Mouse (Mus musculus) forebrain, embryonic 11.5 days (tissue): ENCODE measurements around the gene Mief1. TPM values are rescaled to one million over a fixed set of nuclear protein-coding genes. Genes with fewer than 3 reads are reported as not detected.

Experiments used
- ATAC-seq: fragments of 200-750 bp; cut with Nextera tagmentation; replicated peaks from 2 replicates; pipeline ENCODE4 v1.8.0; 2017; ENCODE audit warnings: moderate TSS enrichment; ENCODE audit not compliant: low FRiP score
- DNase-seq: peaks from one replicate; pipeline ENCODE4 v3.0.0-alpha.2; 2017; ENCODE audit warnings: low spot score
- H3K27ac ChIP-seq: fragments of 300-500 bp; sonication (generic); 2 replicates; pipeline ENCODE4 v1.5.1; 2014; ENCODE audit warnings: low read depth, low read length
- H3K27me3 ChIP-seq: fragments of 300-500 bp; sonication (generic); 2 replicates; pipeline ENCODE4 v1.6.1; 2014; ENCODE audit warnings: mild to moderate bottlenecking, low read length, mixed read lengths; ENCODE audit not compliant: control insufficient read depth, insufficient read depth
- H3K36me3 ChIP-seq: fragments of 300-500 bp; sonication (generic); 2 replicates; pipeline ENCODE4 v1.6.1; 2014; ENCODE audit warnings: mild to moderate bottlenecking, low read length, moderate library complexity, mixed read lengths; ENCODE audit not compliant: control insufficient read depth, insufficient read depth
- H3K4me1 ChIP-seq: fragments of 300-500 bp; sonication (generic); replicated peaks from 2 replicates; pipeline ENCODE4 v1.6.1; 2014; ENCODE audit warnings: low read length, mixed read lengths; ENCODE audit not compliant: control insufficient read depth, insufficient read depth
- H3K4me2 ChIP-seq: fragments of 300-500 bp; sonication (generic); 2 replicates; pipeline ENCODE4 v1.6.1; 2014; ENCODE audit warnings: low read depth, mild to moderate bottlenecking, low read length, moderate library complexity, mixed read lengths; ENCODE audit not compliant: severe bottlenecking
- H3K4me3 ChIP-seq: fragments of 300-500 bp; sonication (generic); 2 replicates; pipeline ENCODE4 v1.5.1; 2014; ENCODE audit warnings: low read depth, low read length
- H3K9ac ChIP-seq: fragments of 300-500 bp; sonication (generic); 2 replicates; pipeline ENCODE4 v1.6.1; 2014; ENCODE audit warnings: low read length
- H3K9me3 ChIP-seq: fragments of 300-500 bp; sonication (generic); 2 replicates; pipeline ENCODE4 v1.6.1; 2016; ENCODE audit warnings: low read length, mixed read lengths; ENCODE audit not compliant: control insufficient read depth
- WGBS: fragments of 180-500 bp; shearing (Covaris S2); extraction: QIAGEN DNeasy Blood & Tissue Kit; methylation state at CpG from one replicate; pipeline ENCODE4 v1.1.7; 2014; 5-methylcytosine and 5-hydroxymethylcytosine counted together
- polyA plus RNA-seq: library from polyadenylated mRNA; unstranded; fragments of >200 nt; fragmentation: Nextera tagmentation; extraction: Ambion mirVana; gene quantifications from 2 replicates; pipeline ENCODE4 v1.2.1, GENCODE M21; 2014

The Mief1 gene
- polyA plus RNA-seq, 1 experiment from 2014 or later, result 47.1 TPM

GRCm38 (mm10) chr15:80203406-80203805 is 30.4 kb upstream of the Mief1 start:
- Histone ChIP-seq H3K9me3 (no peaks in the 10 kb centered on the region), H3K4me3 (no peak overlapping the region), H3K27me3 (no peaks in the 10 kb centered on the region), H3K36me3 (no peaks in the 10 kb centered on the region), H3K27ac (no peak overlapping the region), H3K9ac (no peak overlapping the region), H3K4me1 (no peaks in the 10 kb centered on the region), H3K4me2 (no peak overlapping the region)
- DNase-seq (peak; percentile 62), ATAC-seq (no peak)
- 35% methylated on average over 4 of the region's 4 CpGs for WGBS

- Histone ChIP-seq H3K9ac (no peak overlapping the region), H3K4me1 (no peaks in the 10 kb centered on the region), H3K4me2 (no peak overlapping the region), H3K27ac (no peak overlapping the region), H3K9me3 (no peaks in the 10 kb centered on the region), H3K27me3 (no peaks in the 10 kb centered on the region), H3K36me3 (no peaks in the 10 kb centered on the region), H3K4me3 (no peak overlapping the region)
- ATAC-seq, result no peak
- 91% methylated on average over 3 of the region's 3 CpGs for WGBS
- DNase-seq, result no peak
Measured at GRCm38 (mm10) chr15:80206057-80206565, 27.7 kb upstream of the Mief1 start.

- ATAC-seq (no peak), DNase-seq (no peak)
- Histone ChIP-seq H3K9me3 (no peaks in the 10 kb centered on the region), H3K9ac (no peak overlapping the region), H3K4me1 (no peaks in the 10 kb centered on the region), H3K27me3 (no peaks in the 10 kb centered on the region), H3K27ac (no peak overlapping the region), H3K36me3 (peaks cover 3% of the 10 kb centered on the region; the same call in 1 of the 2 replicates), H3K4me2 (no peak overlapping the region), H3K4me3 (no peak overlapping the region)
- WGBS, result 14% methylated on average over 4 of the region's 4 CpGs
Measured at GRCm38 (mm10) chr15:80208446-80208845, 25.4 kb upstream of the Mief1 start.

- Histone ChIP-seq H3K9me3 (no peaks in the 10 kb centered on the region), H3K4me2 (no peak overlapping the region), H3K4me1 (no peaks in the 10 kb centered on the region), H3K4me3 (no peak overlapping the region), H3K27me3 (no peaks in the 10 kb centered on the region), H3K27ac (no peak overlapping the region), H3K9ac (no peak overlapping the region), H3K36me3 (peaks cover 3% of the 10 kb centered on the region; the same call in 1 of the 2 replicates)
- DNase-seq (no peak), ATAC-seq (no peak)
Measured at GRCm38 (mm10) chr15:80213688-80214087, 20.1 kb upstream of the Mief1 start.

GRCm38 (mm10) chr15:80215716-80216479 is 17.9 kb upstream of the Mief1 start:
- no peaks in the 10 kb centered on the region for H3K9me3 ChIP-seq
- 0 out of 2 replicates have a peak, but pooled peaks cover 3% of the 10 kb centered on the region for H3K4me1 ChIP-seq
- H3K4me3 ChIP-seq, result no peak overlapping the region
- H3K27ac ChIP-seq, result no peak overlapping the region
- H3K36me3 ChIP-seq, result peaks cover 3% of the 10 kb centered on the region; the same call in 1 of the 2 replicates
- no peak for ATAC-seq
- H3K27me3 ChIP-seq, result no peaks in the 10 kb centered on the region
- no peak for DNase-seq
- H3K4me2 ChIP-seq, result no peak overlapping the region
- WGBS, result 17% methylated on average over 10 of the region's 10 CpGs
- no peak overlapping the region for H3K9ac ChIP-seq

GRCm38 (mm10) chr15:80216480-80216820 is 17.4 kb upstream of the Mief1 start:
- no peak for ATAC-seq
- no peak overlapping the region for H3K9ac ChIP-seq
- H3K4me1 ChIP-seq, result 0 out of 2 replicates have a peak, but pooled peaks cover 3% of the 10 kb centered on the region
- H3K36me3 ChIP-seq, result peaks cover 3% of the 10 kb centered on the region; the same call in 1 of the 2 replicates
- no peaks in the 10 kb centered on the region for H3K27me3 ChIP-seq
- H3K4me3 ChIP-seq, result no peak overlapping the region
- no peak for DNase-seq
- no peaks in the 10 kb centered on the region for H3K9me3 ChIP-seq
- 66% methylated on average over 9 of the region's 9 CpGs for WGBS
- H3K4me2 ChIP-seq, result no peak overlapping the region
- H3K27ac ChIP-seq, result no peak overlapping the region

GRCm38 (mm10) chr15:80217476-80217875 is 16.3 kb upstream of the Mief1 start:
- Histone ChIP-seq H3K4me3 (no peak overlapping the region), H3K4me2 (no peak overlapping the region), H3K4me1 (0 out of 2 replicates have a peak, but pooled peaks cover 3% of the 10 kb centered on the region), H3K27ac (no peak overlapping the region), H3K9ac (no peak overlapping the region), H3K9me3 (no peaks in the 10 kb centered on the region), H3K27me3 (no peaks in the 10 kb centered on the region), H3K36me3 (no peaks in the 10 kb centered on the region; the same call in 1 of the 2 replicates)
- ATAC-seq (no peak), DNase-seq (no peak)
- 90% methylated on average over 10 of the region's 10 CpGs for WGBS

GRCm38 (mm10) chr15:80219211-80219610 is 14.6 kb upstream of the Mief1 start:
- DNase-seq (peak; percentile 57), ATAC-seq (no peak)
- Histone ChIP-seq H3K9ac (no peak overlapping the region), H3K27ac (no peak overlapping the region), H3K4me1 (0 out of 2 replicates have a peak, but pooled peaks cover 3% of the 10 kb centered on the region), H3K27me3 (no peaks in the 10 kb centered on the region), H3K4me2 (no peak overlapping the region), H3K36me3 (no peaks in the 10 kb centered on the region), H3K4me3 (no peak overlapping the region), H3K9me3 (no peaks in the 10 kb centered on the region)
- 62% methylated on average over 14 of the region's 14 CpGs for WGBS
